ENCODE assay signal across 24 mouse cellular contexts in the genomic region with DNA sequence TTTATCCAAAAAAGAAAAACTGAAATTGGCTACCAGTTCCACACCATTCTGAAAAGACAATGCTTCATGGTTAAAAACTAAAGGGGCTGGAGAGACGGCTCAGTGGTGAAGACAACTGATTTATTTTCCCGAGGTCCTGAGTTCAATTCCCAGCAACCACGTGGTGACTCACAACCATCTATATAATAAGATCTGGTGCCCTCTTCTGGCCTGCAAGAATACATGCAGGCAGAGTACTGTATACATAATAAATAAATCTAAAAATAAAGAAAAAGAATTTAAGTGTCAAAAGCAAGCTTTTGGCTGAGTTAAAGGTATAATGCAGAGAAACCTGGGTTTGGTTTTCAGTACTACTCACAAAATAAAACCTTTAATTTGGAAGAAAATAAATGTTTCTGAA. TPM values are rescaled to one million over a fixed set of nuclear protein-coding genes. Genes with fewer than 3 reads are reported as not detected.
DNase-seq lines count a peak whose midpoint lies in the region; ATAC-seq and TF ChIP-seq lines count a peak whose summit lies in the region.
"Had no signal": no experiment of that assay in that cellular context is flagged by ENCODE, and none has a peak within 500 bp of the region (broad histone marks: within the 10 kb centered on the region; RNA-seq: fewer than 3 reads in every experiment).

No protein-coding gene starts in this region.

- DNase-seq in 3T3-L1 (ENCODE audit: low read depth, low spot score) (peak; percentile 40), A20 (ENCODE audit: low read depth, low spot score) (peak; percentile 27), R1 (ENCODE audit: low read depth, low spot score) (peak; percentile 52)
- DNase-seq in right cerebral cortex, postnatal 10 days (ENCODE audit: low spot score in 2 of 2): no peak
- DNase-seq in urinary bladder, postnatal 36 days (ENCODE audit: low spot score in 2 of 2): no peak
- DNase-seq: adrenal gland, adult 8-10 months; cerebellum, adult 11 months; gastrocnemius, postnatal 10 days; heart, postnatal 14 days; kidney, adult 18-20 months; kidney, postnatal 36 days; spleen, adult 18-20 months had no signal

- H3K9me3 ChIP-seq in intestine, postnatal 0 days (ENCODE audit: control insufficient read depth): no peaks in the 10 kb centered on the region
- no peaks in the 10 kb centered on the region for H3K9me3 ChIP-seq in intestine, embryonic 15.5 days
- H3K9me3 ChIP-seq: embryonic facial prominence, embryonic 10.5 days; heart, embryonic 10.5 days; hindbrain, embryonic 13.5 days; megakaryocyte, embryonic 14.5 days; stomach, embryonic 15.5 days had no signal

- WGBS in intestine, postnatal 0 days: 81% methylated on average over 3 of the region's 3 CpGs
- WGBS in intestine, embryonic 15.5 days: 74% methylated on average over 3 of the region's 3 CpGs

- peak; percentile 37; the same call in 1 of the 2 replicates for TF ChIP-seq CTCF in intestine, postnatal 0 days (IDR thresholded peaks at IDR 0.05; ENCODE audit: low read depth)

- H3K4me1 ChIP-seq in intestine, postnatal 0 days (replicated peaks; ENCODE audit: control insufficient read depth, insufficient read depth, low read length): no peaks in the 10 kb centered on the region
- H3K4me1 ChIP-seq in intestine, embryonic 15.5 days (replicated peaks): no peaks in the 10 kb centered on the region
- H3K4me1 ChIP-seq: embryonic facial prominence, embryonic 10.5 days; heart, embryonic 10.5 days; hindbrain, embryonic 13.5 days; stomach, embryonic 15.5 days had no signal

- no peak overlapping the region for H3K9ac ChIP-seq in intestine, postnatal 0 days (ENCODE audit: low read depth, low read length)
- H3K9ac ChIP-seq in intestine, embryonic 15.5 days: no peak overlapping the region
- H3K9ac ChIP-seq: hindbrain, embryonic 13.5 days; stomach, embryonic 15.5 days had no signal

- no peak for ATAC-seq in intestine, postnatal 0 days
- ATAC-seq in intestine, embryonic 15.5 days: no peak
- ATAC-seq: forebrain, embryonic 16.5 days; lung, postnatal 0 days; midbrain, embryonic 16.5 days had no signal

- H3K27me3 ChIP-seq in intestine, postnatal 0 days (replicated peaks; ENCODE audit: control insufficient read depth, insufficient read depth, low read length): no peaks in the 10 kb centered on the region
- no peaks in the 10 kb centered on the region for H3K27me3 ChIP-seq in intestine, embryonic 15.5 days (replicated peaks)
- H3K27me3 ChIP-seq: hindbrain, embryonic 13.5 days; megakaryocyte, embryonic 14.5 days; stomach, embryonic 15.5 days had no signal

- H3K27ac ChIP-seq in intestine, postnatal 0 days (ENCODE audit: low read depth, low read length): no peak overlapping the region
- H3K27ac ChIP-seq in intestine, embryonic 15.5 days: no peak overlapping the region
- H3K27ac ChIP-seq: embryonic facial prominence, embryonic 10.5 days; heart, embryonic 10.5 days; hindbrain, embryonic 13.5 days; stomach, embryonic 15.5 days had no signal

- no peak overlapping the region for H3K4me3 ChIP-seq in intestine, postnatal 0 days (ENCODE audit: low read depth, low read length)
- H3K4me3 ChIP-seq in intestine, embryonic 15.5 days (replicated peaks): no peak overlapping the region
- H3K4me3 ChIP-seq: embryonic facial prominence, embryonic 10.5 days; erythroblast, embryonic 14.5 days; heart, embryonic 10.5 days; hindbrain, embryonic 13.5 days; megakaryocyte, embryonic 14.5 days; stomach, embryonic 15.5 days had no signal

- H3K36me3 ChIP-seq in intestine, postnatal 0 days (ENCODE audit: control insufficient read depth, insufficient read depth): peaks cover 51% of the 10 kb centered on the region
- peaks cover 34% of the 10 kb centered on the region for H3K36me3 ChIP-seq in intestine, embryonic 15.5 days

- no peak overlapping the region for H3K4me2 ChIP-seq in intestine, postnatal 0 days (replicated peaks; ENCODE audit: low read depth)
- no peak overlapping the region for H3K4me2 ChIP-seq in intestine, embryonic 15.5 days (replicated peaks)
- H3K4me2 ChIP-seq: hindbrain, embryonic 13.5 days; liver, embryonic 11.5 days; stomach, embryonic 15.5 days had no signal

RNA-seq across cellular contexts. Expression of a gene that starts 32.9 kb away (rescaled TPM):
- polyA plus RNA-seq in intestine, postnatal 0 days (2015; fragmentation: Nextera tagmentation; extraction: Ambion mirVana): 8.9 and 10.3 TPM in 2 replicates
- polyA plus RNA-seq in intestine, embryonic 15.5 days (2015; fragmentation: Nextera tagmentation; extraction: Ambion mirVana): 14.4 and 16.2 TPM in 2 replicates
- polyA plus RNA-seq: erythroblast, embryonic 14.5 days had no signal

RNA-seq across cellular contexts. Expression of a gene that starts 44.7 kb away (rescaled TPM):
- 3.6 and 6.1 TPM in 2 replicates for polyA plus RNA-seq in intestine, postnatal 0 days (2015; fragmentation: Nextera tagmentation; extraction: Ambion mirVana)
- 4.5 and 6.2 TPM in 2 replicates for polyA plus RNA-seq in intestine, embryonic 15.5 days (2015; fragmentation: Nextera tagmentation; extraction: Ambion mirVana)

Comparison
In these comparisons a context has a peak if more than half of its experiments do, and no peak if none do; other contexts are left out.
1. DNase-seq: peak in 3T3-L1 (single experiment), A20 (single experiment) and R1 (single experiment); none in right cerebral cortex, postnatal 10 days (0 of 2) and urinary bladder, postnatal 36 days (0 of 2).